Mouse (Mus musculus) heart, adult 8-10 months (tissue): ENCODE data around the gene Rundc3a. TPM values are rescaled to one million over a fixed set of nuclear protein-coding genes. Genes with fewer than 3 reads are reported as not detected.
A peak's percentile ranks its signal among the peaks of the same experiment; 100 is the strongest.

Experiments
- DNase-seq: peaks from one replicate; pipeline ENCODE4 v3.0.0; 2022; ENCODE audit warnings: low spot score
- total RNA-seq, 4 experiments: library from RNA; stranded (reverse); gene quantifications; 2 replicates each; pipeline ENCODE4 v1.2.4; 2022

The Rundc3a gene
- total RNA-seq, 4 experiments from 2014 or later = 0.16 TPM; not detected in 3

GRCm38 (mm10) chr11:102432115-102432843 lies 39.1 kb downstream of the Rundc3a start:
- no peak for DNase-seq

GRCm38 (mm10) chr11:102432896-102433295 lies 39.7 kb downstream of the Rundc3a start:
- DNase-seq = peak; percentile 80

GRCm38 (mm10) chr11:102433866-102434265 lies 40.7 kb downstream of the Rundc3a start:
- no peak for DNase-seq

GRCm38 (mm10) chr11:102434406-102434805 lies 41.2 kb downstream of the Rundc3a start:
- DNase-seq = peak; percentile 88

GRCm38 (mm10) chr11:102434816-102435705 lies 41.9 kb downstream of the Rundc3a start:
- DNase-seq = no peak

GRCm38 (mm10) chr11:102435754-102436470 lies 42.7 kb downstream of the Rundc3a start:
- no peak for DNase-seq

GRCm38 (mm10) chr11:102436471-102436790 lies 43.2 kb downstream of the Rundc3a start:
- DNase-seq = no peak

- DNase-seq = no peak
Measured at GRCm38 (mm10) chr11:102437120-102438061, 44.2 kb downstream of the Rundc3a start.

- DNase-seq = no peak
Measured at GRCm38 (mm10) chr11:102438212-102439092, 45.2 kb downstream of the Rundc3a start.

- DNase-seq = no peak
Measured at GRCm38 (mm10) chr11:102439093-102440082, 46.2 kb downstream of the Rundc3a start.

GRCm38 (mm10) chr11:102440255-102440654 lies 47.1 kb downstream of the Rundc3a start:
- no peak for DNase-seq

GRCm38 (mm10) chr11:102441434-102441833 lies 48.2 kb downstream of the Rundc3a start:
- DNase-seq = no peak

GRCm38 (mm10) chr11:102442089-102442488 lies 48.9 kb downstream of the Rundc3a start:
- no peak for DNase-seq

GRCm38 (mm10) chr11:102443740-102444139 lies 50.5 kb downstream of the Rundc3a start:
- DNase-seq = no peak

- DNase-seq = no peak
Measured at GRCm38 (mm10) chr11:102444321-102444720, 51.1 kb downstream of the Rundc3a start.

- DNase-seq = no peak
Measured at GRCm38 (mm10) chr11:102444781-102445180, 51.6 kb downstream of the Rundc3a start.

- no peak for DNase-seq
Measured at GRCm38 (mm10) chr11:102445264-102445890, 52.2 kb downstream of the Rundc3a start.

- DNase-seq = no peak
Measured at GRCm38 (mm10) chr11:102445891-102446361, 52.7 kb downstream of the Rundc3a start.
